Mouse (Mus musculus): ENCODE measurements at regions not wholly inside any gene's neighbourhood (a gene's known extent, or its start where the extent isn't known, plus 50 kb on each side); places are given as distances from the start of the nearest gene placed in this dataset.

DNA sequence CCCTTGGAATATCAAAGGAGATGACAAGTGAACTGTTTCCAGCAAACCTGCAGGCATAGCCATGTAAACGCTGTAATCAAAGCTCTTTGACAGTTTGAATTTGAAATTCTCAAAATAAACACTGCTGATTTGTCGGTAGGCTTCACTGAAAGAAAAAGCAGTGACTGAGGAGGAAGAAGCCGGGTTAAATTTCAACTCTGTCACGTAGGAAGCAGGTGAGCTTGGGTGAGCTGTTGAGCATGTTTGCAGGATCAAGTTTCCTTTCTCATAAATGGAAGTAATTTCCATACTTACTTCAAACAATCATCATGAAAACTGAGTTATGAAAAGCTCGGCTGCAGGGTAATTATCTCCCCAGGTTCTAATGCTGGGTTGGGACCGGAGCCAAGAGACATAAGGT, 118.0 kb downstream of the Ifng start:
- TF ChIP-seq POLR2A (IDR thresholded peaks at IDR 0.05; ENCODE audit: borderline replicate concordance, insufficient read depth, low read length) (no peak), CTCF (IDR thresholded peaks at IDR 0.05; ENCODE audit: borderline replicate concordance, insufficient read depth, low read depth, low read length) (no peak)
